ENCODE assay signal across 8 mouse cellular contexts in genomic region chr2:102002974-102003775, GRCm38 (mm10).
DNase-seq lines count a peak whose midpoint lies in the region; ATAC-seq and TF ChIP-seq lines count a peak whose summit lies in the region.

No protein-coding gene starts in this region.

- H3K4me2 ChIP-seq in forebrain, embryonic 15.5 days (replicated peaks): peak overlapping the region; percentile 39
- peak overlapping the region; percentile 41 for H3K4me2 ChIP-seq in midbrain, embryonic 12.5 days (replicated peaks)

- ATAC-seq in forebrain, embryonic 15.5 days (replicated peaks): peak; percentile 76
- peak; percentile 84 for ATAC-seq in midbrain, embryonic 12.5 days (ENCODE audit: low FRiP score, low read depth)
- no peak for ATAC-seq in monocyte, adult 5-6 weeks (replicated peaks; ENCODE audit: insufficient number of reproducible peaks, low FRiP score, low TSS enrichment, poor library complexity, severe bottlenecking)

- WGBS in forebrain, embryonic 15.5 days: 5% methylated on average over 8 of the region's 8 CpGs
- WGBS in midbrain, embryonic 12.5 days: 9% methylated on average over 8 of the region's 8 CpGs
- 95% methylated on average over 8 of the region's 8 CpGs for WGBS in thymus, adult 2 months

- H3K36me3 ChIP-seq in forebrain, embryonic 15.5 days: no peaks in the 10 kb centered on the region
- H3K36me3 ChIP-seq in midbrain, embryonic 12.5 days: no peaks in the 10 kb centered on the region
- H3K36me3 ChIP-seq in thymus, adult 2 months (ENCODE audit: control insufficient read depth, insufficient read depth, low read length): no peaks in the 10 kb centered on the region

- no peak for TF ChIP-seq POLR2A in thymus, adult 2 months (IDR thresholded peaks at IDR 0.05; ENCODE audit: control insufficient read depth, extremely low read depth, insufficient read depth, low read length, poor library complexity)

- DNase-seq in left cerebral cortex, postnatal 10 days (ENCODE audit: extremely low spot score in 1 of 2, low spot score in 2 of 2): peak; percentile 55 to 63
- DNase-seq in left cerebral cortex, adult 11 months (ENCODE audit: low spot score): no peak
- peak; percentile 31 for DNase-seq in kidney, adult 9 months
- no peak for DNase-seq in thymus, adult 2 months
- DNase-seq in cerebellum, adult 11-12 months: no peak

- peak overlapping the region; percentile 8; the same call in 1 of the 2 replicates for H3K4me3 ChIP-seq in forebrain, embryonic 15.5 days
- no peak overlapping the region for H3K4me3 ChIP-seq in midbrain, embryonic 12.5 days
- no peak overlapping the region for H3K4me3 ChIP-seq in thymus, adult 2 months (ENCODE audit: control insufficient read depth, insufficient read depth, low read length)

- H3K4me1 ChIP-seq in forebrain, embryonic 15.5 days: peaks cover 79% of the 10 kb centered on the region
- peaks cover 88% of the 10 kb centered on the region for H3K4me1 ChIP-seq in midbrain, embryonic 12.5 days
- H3K4me1 ChIP-seq in thymus, adult 2 months (replicated peaks; ENCODE audit: control insufficient read depth, insufficient read depth, low read length): 0 out of 2 replicates have a peak, but pooled peaks cover 12% of the 10 kb centered on the region

- H3K9ac ChIP-seq in forebrain, embryonic 15.5 days (replicated peaks): peak overlapping the region; percentile 25; the same call in 1 of the 2 replicates
- H3K9ac ChIP-seq in midbrain, embryonic 12.5 days (replicated peaks): no peak overlapping the region; the same call in 1 of the 2 replicates

- no peaks in the 10 kb centered on the region for H3K27me3 ChIP-seq in forebrain, embryonic 15.5 days
- no peaks in the 10 kb centered on the region for H3K27me3 ChIP-seq in midbrain, embryonic 12.5 days
- no peaks in the 10 kb centered on the region for H3K27me3 ChIP-seq in thymus, adult 2 months (ENCODE audit: control insufficient read depth, insufficient read depth, low read length)

- intact Hi-C loops in left cerebral cortex, postnatal 10 days (cut with DNase I): no loop called here

- TF ChIP-seq CTCF in thymus, adult 2 months (IDR thresholded peaks at IDR 0.05; ENCODE audit: borderline replicate concordance, control insufficient read depth, extremely low read depth, insufficient read depth, low read length, poor library complexity): no peak

- no peaks in the 10 kb centered on the region for H3K9me3 ChIP-seq in forebrain, embryonic 15.5 days
- H3K9me3 ChIP-seq in midbrain, embryonic 12.5 days: no peaks in the 10 kb centered on the region

- peak overlapping the region; percentile 96 for H3K27ac ChIP-seq in forebrain, embryonic 15.5 days (replicated peaks)
- H3K27ac ChIP-seq in midbrain, embryonic 12.5 days (replicated peaks): peak overlapping the region; percentile 97
- H3K27ac ChIP-seq in thymus, adult 2 months (ENCODE audit: control insufficient read depth, insufficient read depth, low read length): no peak overlapping the region

Comparison
In these comparisons a context has a peak if more than half of its experiments do, and no peak if none do; other contexts are left out.
1. DNase-seq: peak in left cerebral cortex, postnatal 10 days (2 of 2) and kidney, adult 9 months (single experiment); none in left cerebral cortex, adult 11 months (single experiment), thymus, adult 2 months (single experiment) and cerebellum, adult 11-12 months (single experiment).